Mouse (Mus musculus) small intestine, adult 10 weeks (tissue): Measurements from ENCODE around the gene Sfxn2. TPM values are rescaled to one million over a fixed set of nuclear protein-coding genes. Genes with fewer than 3 reads are reported as not detected.

Experiments used
- polyA plus RNA-seq: library from polyadenylated mRNA; stranded (reverse); fragments of 350-450 nt; fragmentation: Illumina TruSeq; extraction: RNeasy Lipid Tissue Mini Kit (QIAGEN cat#74804); gene quantifications from one replicate; pipeline ENCODE4 v1.2.3, GENCODE M21; 2014; ENCODE audit warnings: low replicate concordance

Sfxn2 gene
- 4.2 TPM for polyA plus RNA-seq

DNA sequence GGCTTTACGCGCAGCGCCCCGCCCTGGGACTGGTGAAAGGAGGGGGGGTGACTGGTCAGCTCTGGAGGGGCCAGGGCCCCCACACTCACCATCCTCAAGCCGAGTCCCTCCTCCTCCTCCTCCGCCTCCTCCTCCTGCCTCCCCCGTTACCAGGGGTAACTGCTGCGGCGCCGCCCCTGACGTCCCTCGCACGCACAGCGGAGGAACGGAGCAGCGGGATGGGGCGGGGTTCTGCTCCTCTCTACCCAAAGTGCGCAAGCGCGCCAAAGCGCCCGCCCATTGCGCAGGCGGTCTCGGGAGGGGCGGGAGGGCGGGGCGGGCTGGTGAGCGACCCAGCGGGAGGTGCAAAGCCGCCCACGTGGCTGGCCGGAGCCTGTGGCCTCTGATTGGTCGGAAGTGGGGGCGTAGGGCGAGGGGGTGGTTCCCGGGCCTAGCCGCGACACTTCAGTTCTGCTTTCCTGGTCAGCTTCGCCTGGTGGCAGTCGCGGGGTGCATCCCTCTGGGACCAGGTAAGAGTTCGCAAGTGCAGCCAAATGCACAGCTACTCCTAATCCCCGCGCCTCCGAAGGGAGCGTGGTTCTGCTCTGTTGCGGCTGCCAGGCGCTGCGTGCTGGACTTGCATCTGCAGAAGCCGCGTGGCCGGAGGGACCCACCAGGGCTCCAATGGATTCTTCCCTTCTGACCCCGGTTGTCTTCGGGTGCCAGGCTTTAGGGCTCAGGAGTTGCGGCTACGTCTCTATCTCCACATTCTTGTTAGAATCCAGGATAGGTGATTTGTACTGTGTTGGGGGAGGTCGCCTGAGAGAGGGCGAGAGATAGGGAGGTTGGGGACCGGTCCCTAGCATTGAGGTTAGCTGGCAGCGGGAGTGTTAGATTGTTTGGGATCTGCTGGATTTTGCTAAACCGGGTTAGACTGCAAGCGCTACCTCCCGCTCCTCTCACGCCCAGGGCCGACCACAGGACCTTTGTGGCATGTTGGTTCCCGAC is at the start of gene Sfxn2, which contains the start of gene Arl3:
TSS of gene Sfxn2 (plus strand) at position 415 of the 987 bp plus-strand sequence.
TSS of gene Arl3 (minus strand) at position 248 of the 987 bp plus-strand sequence.

DNA sequence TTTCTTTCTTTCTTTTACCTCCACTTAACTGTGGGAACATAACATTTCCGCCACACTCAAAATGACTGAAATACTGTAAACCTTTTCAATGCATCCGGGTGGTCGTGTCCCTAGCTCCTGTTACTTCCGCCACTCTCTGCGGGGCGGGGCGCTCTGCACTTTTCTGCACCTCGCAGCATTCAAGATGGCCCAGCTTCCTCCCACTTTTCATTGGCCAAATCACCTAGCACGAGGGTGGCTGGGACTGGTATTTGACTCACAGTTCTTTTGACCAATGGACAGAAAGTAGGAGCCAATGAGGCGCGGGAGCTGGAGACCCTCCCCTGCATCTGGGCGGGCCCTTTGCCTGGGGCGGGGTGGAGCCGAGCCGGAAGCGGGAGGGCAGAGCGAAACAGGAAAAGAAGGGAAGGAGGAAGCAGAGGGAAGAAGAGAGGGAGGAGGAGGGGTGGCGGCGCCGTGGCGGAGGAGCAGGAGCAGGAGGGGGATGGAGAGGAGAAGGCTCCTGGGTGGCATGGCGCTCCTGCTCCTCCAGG is 25.6 kb downstream of the Sfxn2 start, which contains the start of gene Wbp1l:
TSS of gene Wbp1l (plus strand) at position 365 of the 533 bp plus-strand sequence.

Other genes with a start within 250 kb of the Sfxn2 start
- gene Psd, start 246.2 kb upstream of the Sfxn2 start, polyA plus RNA-seq, result 0.37 TPM
- gene Fbxl15, start 245.2 kb upstream of the Sfxn2 start, polyA plus RNA-seq, result not detected
- not detected for gene Cuedc2, start 234.7 kb upstream of the Sfxn2 start, polyA plus RNA-seq
- 0.19 TPM for gene Mfsd13a, start 232.2 kb upstream of the Sfxn2 start, polyA plus RNA-seq
- gene 2310034G01Rik, start 223.1 kb upstream of the Sfxn2 start, polyA plus RNA-seq, result 1.2 TPM
- 41.6 TPM for gene Actr1a, start 177.6 kb upstream of the Sfxn2 start, polyA plus RNA-seq
- gene Sufu, start 176.5 kb upstream of the Sfxn2 start, polyA plus RNA-seq, result 1.6 TPM
- 2.9 TPM for gene Trim8, start 71.7 kb upstream of the Sfxn2 start, polyA plus RNA-seq
- 16.4 TPM for gene Arl3, start 167 bp upstream of the Sfxn2 start, polyA plus RNA-seq
- 3.0 TPM for gene Wbp1l, start 25.7 kb downstream of the Sfxn2 start, polyA plus RNA-seq
- gene Cyp17a1, start 99.8 kb downstream of the Sfxn2 start, polyA plus RNA-seq, result 0.67 TPM
- gene Borcs7, start 116.5 kb downstream of the Sfxn2 start, polyA plus RNA-seq, result 17.2 TPM
- gene As3mt, start 134.1 kb downstream of the Sfxn2 start, polyA plus RNA-seq, result 24.1 TPM
- gene Cnnm2, start 188.2 kb downstream of the Sfxn2 start, polyA plus RNA-seq, result 6.1 TPM